Mouse (Mus musculus): ENCODE measurements around the gene Dusp11.
A peak's percentile ranks its signal among the peaks of the same experiment; 100 is the strongest.
"Not testable (repeated sequence)": the region's sequence is repeated elsewhere in the genome, so short reads cannot be mapped to it uniquely, and the experiment has no call there.

Gene Dusp11

DNA sequence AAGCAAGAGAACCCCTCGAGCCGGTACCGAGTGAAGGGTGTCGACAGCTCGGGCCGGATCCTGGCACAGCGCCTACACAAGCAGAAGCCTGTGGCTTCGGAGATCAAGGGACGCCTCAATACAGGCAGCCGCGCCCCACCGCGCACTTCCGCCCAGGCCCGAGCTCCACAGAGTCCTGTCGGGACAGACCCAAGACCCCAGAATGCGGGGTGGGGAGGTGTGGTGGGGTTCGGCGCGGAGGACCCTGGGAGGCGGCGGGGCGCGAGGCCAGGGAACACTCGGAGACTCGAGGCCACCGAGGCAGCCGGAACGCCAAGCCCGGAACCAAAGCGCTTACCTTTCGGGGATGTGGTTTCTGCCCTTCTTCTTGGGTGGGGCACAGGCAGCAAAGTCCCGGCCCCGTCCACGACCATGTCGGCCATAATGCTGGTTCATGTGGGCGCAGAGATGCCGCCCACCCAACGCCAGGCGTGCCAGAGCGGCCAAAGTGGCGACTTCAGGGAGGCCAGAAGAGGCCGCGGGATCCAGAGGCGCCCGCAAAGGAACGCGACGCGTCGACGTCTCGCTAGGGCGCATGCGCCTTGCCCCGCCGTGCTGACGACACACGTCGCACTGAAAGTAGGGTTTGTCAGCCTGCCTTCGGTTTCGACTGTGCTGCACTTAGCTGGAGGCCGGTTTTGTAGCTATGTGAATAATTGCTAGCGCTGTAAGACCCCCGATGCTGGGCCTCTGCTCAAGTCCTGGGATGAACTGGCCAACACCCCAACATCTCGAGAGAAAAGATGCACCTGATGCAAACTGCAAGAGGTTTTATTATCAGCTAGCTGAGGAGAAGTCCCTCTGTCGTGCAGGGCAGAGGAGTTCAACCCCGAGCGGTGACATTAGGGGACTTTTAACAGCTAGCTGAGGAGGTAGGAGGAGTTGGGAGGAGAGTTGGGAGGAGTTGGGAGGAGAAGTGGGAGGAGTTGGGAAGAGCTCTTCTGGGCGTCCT, at the start of gene Dusp11:
Gene Dusp11, minus strand, starts transcription at position 567 of the 991 bp plus-strand sequence.
- DNase-seq (ENCODE audit: low spot score), result peak; percentile 88

DNA sequence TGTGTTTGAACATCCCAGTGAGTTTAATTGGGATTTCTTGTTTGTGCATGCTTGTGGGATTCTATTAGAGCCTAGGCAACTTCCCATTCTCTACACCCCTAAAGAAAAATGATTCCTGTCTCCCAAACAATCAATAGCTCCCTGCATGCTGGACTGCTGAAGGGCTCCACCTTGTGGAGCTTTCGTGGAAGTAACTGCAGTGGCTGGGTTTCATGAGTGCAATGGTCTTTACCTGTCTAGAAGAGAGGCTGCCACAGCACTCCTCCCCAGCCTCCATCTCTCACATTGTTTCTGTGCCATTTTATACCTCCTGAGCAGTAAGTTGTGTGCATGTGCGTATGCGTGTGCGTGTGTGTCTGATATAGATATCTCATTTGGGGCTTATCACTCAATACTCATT, 48.5 kb upstream of the Dusp11 start:
- DNase-seq (ENCODE audit: low spot score), result no peak

DNA sequence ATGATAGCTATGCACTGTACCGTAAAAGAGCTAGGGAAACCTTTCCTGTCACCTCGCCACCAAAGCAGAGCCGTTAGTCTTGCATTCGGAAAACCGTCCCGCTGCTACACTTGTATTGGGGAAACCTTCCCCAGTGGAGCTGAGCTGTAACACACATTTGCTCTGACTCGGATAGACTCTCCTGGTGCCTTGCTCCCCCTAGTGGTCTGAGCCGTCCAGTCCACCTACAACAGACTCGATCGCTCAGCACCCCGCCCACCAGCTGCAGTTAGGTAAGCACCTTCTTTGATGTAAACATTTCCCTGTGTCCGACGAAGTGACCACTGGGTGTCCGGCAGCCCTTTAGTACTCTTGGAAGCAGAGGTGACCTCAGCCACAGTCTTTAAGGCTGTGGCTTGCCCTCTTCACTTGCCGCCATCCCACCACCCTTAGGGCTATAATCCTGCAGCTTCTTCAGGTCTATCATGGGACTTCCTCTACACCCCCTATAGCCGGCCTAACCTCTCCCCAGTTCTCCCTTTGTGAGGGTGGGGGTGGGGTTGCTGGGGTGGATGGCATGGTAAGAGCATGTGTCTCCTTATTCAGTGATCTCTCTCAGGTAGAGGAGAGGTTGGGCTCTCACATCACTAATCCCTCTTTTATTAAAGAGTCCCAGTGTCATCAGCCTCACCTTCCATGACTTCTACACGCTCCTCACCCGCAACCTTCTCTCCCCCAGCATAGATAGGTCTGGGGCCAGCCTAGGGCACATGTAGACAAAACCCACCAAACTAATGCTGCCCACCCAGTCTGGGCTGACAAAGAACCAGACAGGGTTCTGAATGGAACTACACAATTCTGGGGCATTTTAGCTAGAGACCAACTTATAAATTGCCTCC, 43.0 kb upstream of the Dusp11 start:
- peak; percentile 21 for DNase-seq (ENCODE audit: low spot score)

DNA sequence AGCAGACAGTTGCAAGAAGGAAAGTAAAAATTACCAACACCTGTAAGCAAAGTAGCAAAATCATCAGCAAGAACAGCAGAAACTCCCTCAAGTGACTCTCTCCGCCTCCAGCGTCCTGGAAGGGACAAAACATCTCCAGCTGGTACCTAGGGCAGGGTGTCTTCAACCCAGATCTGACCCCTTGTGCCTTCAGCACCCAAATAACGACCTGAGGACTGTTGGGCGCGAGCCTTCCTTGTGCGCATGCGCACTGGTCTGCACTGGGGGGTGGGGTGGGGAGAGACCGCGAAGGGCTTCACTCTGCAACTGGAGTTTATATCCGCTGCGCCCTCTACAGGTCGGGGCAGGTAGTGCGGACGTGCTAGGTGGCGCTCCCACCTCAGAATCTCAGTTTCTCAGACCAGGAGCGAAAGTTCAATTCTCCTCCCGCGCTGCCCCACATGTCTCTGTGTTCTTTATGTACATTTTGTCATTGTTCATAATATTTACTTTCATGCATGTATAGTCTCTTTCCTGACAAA, 42.0 kb upstream of the Dusp11 start:
- no peak for DNase-seq (ENCODE audit: low spot score)

GRCm38 (mm10) chr6:85990774-85991173, 29.3 kb upstream of the Dusp11 start:
- DNase-seq (ENCODE audit: low spot score), result not testable (repeated sequence)

DNA sequence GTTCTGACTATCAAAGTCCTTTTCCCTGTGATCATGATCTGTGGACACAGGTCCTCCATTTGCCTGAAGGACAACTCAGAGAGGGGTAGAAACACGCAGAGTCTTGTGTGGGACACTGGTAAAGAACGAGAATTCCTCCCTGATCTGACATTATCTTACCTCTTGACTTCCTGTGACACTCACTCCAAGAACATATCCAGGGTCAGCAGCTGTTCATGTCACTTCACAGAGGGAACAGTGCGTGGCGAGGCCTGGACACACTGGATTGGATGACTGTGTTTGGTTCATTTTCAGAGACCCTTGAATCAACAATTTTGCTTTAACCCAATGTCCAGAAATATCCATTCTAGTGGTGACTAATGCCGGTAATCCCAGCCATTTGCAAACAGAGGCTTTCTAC, 28.1 kb upstream of the Dusp11 start:
- not testable (repeated sequence) for DNase-seq (ENCODE audit: low spot score)

GRCm38 (mm10) chr6:85984351-85984750, 22.9 kb upstream of the Dusp11 start:
- no peak for DNase-seq (ENCODE audit: low spot score)

GRCm38 (mm10) chr6:85978736-85979135, 17.3 kb upstream of the Dusp11 start:
- DNase-seq (ENCODE audit: low spot score), result not testable (repeated sequence)

DNA sequence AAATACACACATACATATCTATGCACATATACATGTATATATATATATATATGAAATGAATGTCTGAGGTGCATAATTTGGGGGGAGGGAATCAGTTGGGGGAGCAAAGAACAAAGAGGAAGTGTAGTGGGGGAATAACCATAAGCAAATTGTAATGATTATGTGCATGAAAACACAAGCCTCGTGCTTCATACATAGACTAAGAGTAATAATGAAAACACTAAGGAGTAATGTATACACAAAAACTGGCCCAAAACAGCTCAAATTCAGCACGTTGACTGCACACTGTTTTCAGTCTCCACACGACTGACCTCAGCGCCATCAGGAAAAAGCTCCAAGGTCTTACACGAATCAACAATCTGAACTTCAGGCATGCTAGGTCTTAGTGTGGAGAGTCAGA, 14.8 kb upstream of the Dusp11 start:
- no peak for DNase-seq (ENCODE audit: low spot score)

DNA sequence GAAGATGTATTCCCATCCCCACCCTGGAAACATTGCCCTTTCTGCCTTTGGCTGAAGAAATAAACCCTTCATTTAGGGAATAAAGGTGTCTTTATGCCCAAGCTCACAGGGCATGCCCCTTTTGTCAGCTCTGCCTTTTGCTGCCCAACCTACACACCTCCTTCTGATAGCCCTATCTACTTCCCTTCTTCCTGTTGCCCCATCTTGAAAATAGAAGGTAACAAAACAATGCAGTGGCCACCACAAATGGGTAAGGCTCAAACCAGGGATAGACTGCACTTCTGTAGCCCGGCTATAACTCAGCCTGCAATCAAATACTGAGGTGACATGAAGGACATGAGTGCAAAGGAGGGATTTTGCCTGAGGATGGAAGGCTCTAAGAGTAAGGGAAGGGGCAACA, 14.3 kb upstream of the Dusp11 start:
- DNase-seq (ENCODE audit: low spot score), result no peak

DNA sequence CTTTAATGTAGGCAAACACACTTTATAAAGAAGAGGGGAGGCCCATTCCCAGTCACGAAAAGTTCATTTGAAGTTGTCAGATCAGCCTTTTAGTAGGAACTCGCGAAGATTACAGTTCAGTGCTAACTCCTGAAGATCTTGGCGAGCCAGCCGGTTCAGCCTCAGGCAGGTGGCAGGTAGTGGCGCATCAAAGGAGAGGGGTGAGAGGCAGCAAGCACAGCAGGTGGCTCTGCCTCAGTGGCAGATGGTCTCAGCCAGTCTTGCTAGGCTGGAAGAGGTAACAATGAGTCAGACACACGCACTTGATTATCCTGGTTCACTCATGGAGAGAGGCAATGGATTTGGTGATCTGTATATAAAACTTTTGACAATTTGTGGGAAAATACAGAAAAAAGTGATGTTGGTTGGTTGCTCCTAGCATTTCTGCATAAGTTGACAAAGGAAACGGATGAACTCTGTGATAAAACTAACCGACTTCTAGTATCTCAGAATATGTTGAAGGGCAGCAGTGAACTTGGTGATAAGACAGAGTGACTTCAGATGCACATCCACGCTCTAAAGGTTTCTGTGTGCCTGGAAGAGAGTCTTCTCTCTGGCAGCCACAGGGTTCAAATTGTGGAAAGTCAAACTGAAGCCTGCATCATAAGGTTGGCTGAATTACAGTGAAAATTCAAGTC, 13.6 kb upstream of the Dusp11 start:
- no peak for DNase-seq (ENCODE audit: low spot score)

GRCm38 (mm10) chr6:85973336-85973735, 11.9 kb upstream of the Dusp11 start:
- DNase-seq (ENCODE audit: low spot score), result no peak

- no peak for DNase-seq (ENCODE audit: low spot score)
Observed at GRCm38 (mm10) chr6:85972699-85973098, 11.2 kb upstream of the Dusp11 start.

- no peak for DNase-seq (ENCODE audit: low spot score)
Observed at GRCm38 (mm10) chr6:85969889-85970288, 8.4 kb upstream of the Dusp11 start.

- no peak for DNase-seq (ENCODE audit: low spot score)
Observed at GRCm38 (mm10) chr6:85966686-85967085, 5.2 kb upstream of the Dusp11 start.

- not testable (repeated sequence) for DNase-seq (ENCODE audit: low spot score)
Observed at GRCm38 (mm10) chr6:85966081-85966480, 4.6 kb upstream of the Dusp11 start.

DNA sequence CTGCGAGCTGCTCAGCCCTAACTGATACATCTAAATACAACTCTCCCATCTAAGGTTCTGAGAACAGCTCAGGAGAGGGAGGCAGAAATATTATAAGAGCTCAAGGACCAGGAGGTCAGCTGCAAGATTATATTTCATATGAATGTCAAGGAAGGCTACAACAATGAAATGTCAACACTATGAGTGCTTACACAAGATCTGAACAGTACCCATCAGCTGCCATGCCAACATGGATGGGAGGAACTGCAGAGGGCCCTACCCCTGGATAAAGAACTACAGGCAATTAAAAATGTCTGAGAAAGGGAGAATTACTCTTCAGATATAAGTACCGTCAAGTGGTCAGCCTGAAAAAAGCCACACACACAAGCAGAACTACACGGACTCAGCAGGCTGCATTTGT, 3.9 kb downstream of the Dusp11 start:
- DNase-seq (ENCODE audit: low spot score), result no peak

DNA sequence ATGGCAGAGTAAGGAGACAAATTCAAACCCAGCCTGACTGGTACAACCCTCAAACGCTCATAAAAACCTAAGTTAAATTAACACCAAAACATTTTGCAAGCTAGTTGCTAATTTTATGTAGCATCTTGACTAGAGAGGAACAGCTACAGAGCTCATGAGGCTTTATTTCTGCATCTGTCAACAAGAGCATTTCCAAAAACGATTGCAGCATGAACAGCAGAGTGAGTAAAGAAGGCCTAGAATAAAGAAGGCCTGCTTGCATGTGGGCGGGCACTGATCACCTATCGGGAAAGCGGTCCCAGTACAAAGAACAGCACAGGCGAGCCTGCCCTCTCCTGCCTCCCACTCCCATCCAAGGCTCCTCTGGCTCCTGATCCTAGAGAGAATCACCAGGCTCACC, 12.9 kb downstream of the Dusp11 start:
- no peak for DNase-seq (ENCODE audit: low spot score)

GRCm38 (mm10) chr6:85942469-85942868, 19.0 kb downstream of the Dusp11 start:
- DNase-seq (ENCODE audit: low spot score), result no peak

- DNase-seq (ENCODE audit: low spot score), result no peak
Observed at GRCm38 (mm10) chr6:85938701-85939100, 22.8 kb downstream of the Dusp11 start.

- DNase-seq (ENCODE audit: low spot score), result peak; percentile 82
Observed at GRCm38 (mm10) chr6:85936508-85937465, 24.7 kb downstream of the Dusp11 start.
